Mouse (Mus musculus): ENCODE measurements around the gene Zfp3. TPM values are rescaled to one million over a fixed set of nuclear protein-coding genes. Genes with fewer than 3 reads are reported as not detected.
"Not testable (repeated sequence)": the region's sequence is repeated elsewhere in the genome, so short reads cannot be mapped to it uniquely, and the experiment has no call there.

Zfp3 gene
- total RNA-seq, 2 experiments from 2014 or later = 22.5 to 24.6 TPM

DNA sequence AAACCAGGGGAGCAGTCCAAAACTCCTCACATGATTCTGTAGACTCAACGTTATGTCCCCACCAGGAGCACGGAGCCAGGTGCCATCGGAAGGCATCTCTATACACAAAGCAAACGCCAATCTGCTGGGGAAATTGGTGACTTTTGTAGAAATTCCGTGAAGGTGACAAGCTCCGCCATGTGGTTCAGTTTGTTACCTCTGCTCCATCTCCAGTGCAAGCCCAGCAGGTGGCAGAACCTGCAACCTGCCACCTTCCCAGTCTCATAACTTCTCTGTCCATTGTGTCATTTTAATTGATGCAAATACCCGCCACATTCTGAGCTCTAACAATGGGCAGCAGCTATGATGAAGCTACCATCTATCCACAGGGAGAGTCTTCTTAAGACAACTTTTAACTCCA lies 9.1 kb upstream of the Zfp3 start:
- DNase-seq (ENCODE audit: low spot score in 2 of 2) = no peak

DNA sequence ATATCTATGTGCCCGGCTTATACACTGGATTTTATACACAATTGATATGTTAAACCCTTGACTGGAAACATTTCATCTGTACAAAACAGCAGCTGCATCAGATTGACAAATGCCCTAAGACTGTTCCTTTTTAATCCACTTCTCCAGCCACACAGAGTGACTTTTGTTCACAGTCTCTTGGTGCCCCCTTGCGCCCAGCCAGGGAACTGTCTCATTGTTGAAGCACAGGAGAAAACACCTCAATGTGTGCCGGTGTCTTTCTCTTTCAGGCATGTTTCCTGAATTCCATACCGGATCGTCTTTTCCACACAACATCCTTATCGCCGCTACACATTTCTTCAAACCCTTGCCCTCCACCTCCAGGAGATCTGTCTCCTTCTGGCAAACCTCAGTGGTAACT lies 8.4 kb upstream of the Zfp3 start:
- peak; percentile 52 to 89 for DNase-seq (ENCODE audit: low spot score in 2 of 2)

- not testable (repeated sequence) for DNase-seq (ENCODE audit: low spot score in 2 of 2)
These were observed 3.6 kb upstream of the Zfp3 start for GRCm38 (mm10) chr11:70760446-70760845.

- DNase-seq (ENCODE audit: low spot score in 2 of 2) = no peak
These were observed 1.4 kb upstream of the Zfp3 start for GRCm38 (mm10) chr11:70762641-70763040.

- no peak for DNase-seq (ENCODE audit: low spot score in 2 of 2)
These were observed 450 bp upstream of the Zfp3 start for GRCm38 (mm10) chr11:70763582-70763935.

DNA sequence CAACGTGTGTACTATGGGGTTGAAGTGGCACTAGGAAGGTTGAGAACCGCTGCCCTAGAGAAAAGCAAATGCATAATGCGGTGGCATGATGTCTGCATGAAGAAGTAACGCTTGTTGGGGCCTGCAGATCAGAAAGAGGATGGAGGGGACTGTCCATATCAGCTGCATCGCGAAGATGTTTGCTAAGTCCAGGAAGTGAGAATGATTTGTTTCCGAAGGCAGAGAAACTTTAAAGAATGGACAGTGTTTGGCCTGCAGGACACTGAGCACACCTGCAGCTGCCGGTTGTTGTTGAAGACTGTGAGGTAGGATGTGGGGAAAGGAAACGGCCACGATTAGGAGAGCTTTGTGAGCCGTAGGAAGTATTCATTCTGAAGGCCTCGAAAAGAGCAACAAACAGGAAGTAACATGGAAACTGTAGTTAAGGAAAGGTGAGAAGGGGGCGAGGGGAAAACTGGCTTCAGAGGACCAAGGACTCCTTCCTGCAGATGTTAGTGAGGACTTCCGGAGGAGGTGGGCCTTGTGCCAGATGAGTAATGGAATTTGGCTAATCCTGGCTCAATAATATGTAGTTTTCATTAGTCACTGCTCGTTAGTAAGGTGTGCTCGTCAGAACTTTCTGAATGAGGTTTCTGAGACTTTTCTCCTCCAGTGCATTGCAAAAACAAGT lies 1.9 kb downstream of the Zfp3 start:
- no peak for DNase-seq (ENCODE audit: low spot score in 2 of 2)

DNA sequence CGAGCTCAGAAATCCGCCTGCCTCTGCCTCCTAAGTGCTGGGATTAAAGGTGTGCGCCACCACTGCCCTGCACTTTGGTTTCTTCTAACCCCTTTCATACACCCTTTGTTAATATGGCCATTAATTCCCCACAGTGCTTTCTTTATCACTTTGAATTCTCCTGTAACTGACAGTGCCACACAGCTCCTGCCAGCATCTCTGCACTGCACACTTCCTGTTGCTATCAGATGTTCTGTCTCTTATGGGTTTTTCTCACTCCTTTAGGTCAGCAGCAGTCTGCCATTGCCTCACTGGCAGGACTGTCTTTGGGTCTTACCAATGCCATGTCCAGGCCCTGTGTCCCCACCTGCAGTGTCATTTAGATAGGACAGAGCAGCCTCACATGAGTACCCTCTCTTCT lies 6.8 kb downstream of the Zfp3 start:
- DNase-seq (ENCODE audit: low spot score in 2 of 2) = no peak

- DNase-seq (ENCODE audit: low spot score in 2 of 2) = peak; percentile 54 to 77
These were observed 13.0 kb downstream of the Zfp3 start for GRCm38 (mm10) chr11:70776830-70777571.

DNA sequence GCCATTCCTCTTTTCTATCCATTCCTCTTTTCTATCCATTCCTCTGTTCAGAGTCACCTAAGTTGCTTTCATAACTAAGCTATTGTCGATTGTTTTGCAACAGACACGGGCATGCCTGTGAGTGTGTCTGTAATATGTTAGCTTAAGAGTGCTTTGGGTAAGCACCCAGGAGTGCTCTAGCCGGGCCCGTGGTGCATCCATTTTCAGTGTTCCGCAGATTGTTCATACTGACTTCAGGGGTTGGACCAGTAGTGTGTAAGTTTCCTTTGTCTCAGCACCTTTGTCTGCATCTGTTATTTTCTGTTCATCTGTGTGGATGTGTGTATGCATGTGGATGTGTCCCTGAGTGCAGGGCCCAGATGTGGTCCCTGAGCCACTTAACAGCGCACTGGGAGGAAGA lies 13.6 kb downstream of the Zfp3 start:
- DNase-seq (ENCODE audit: low spot score in 2 of 2) = no peak

- peak in 1 of 2 experiments; percentile 19 for DNase-seq (ENCODE audit: low spot score in 2 of 2)
These were observed 14.0 kb downstream of the Zfp3 start for GRCm38 (mm10) chr11:70778058-70778457.

GRCm38 (mm10) chr11:70785908-70786307 lies 21.9 kb downstream of the Zfp3 start:
- no peak for DNase-seq (ENCODE audit: low spot score in 2 of 2)

GRCm38 (mm10) chr11:70787052-70787451 lies 23.0 kb downstream of the Zfp3 start:
- no peak for DNase-seq (ENCODE audit: low spot score in 2 of 2)

DNA sequence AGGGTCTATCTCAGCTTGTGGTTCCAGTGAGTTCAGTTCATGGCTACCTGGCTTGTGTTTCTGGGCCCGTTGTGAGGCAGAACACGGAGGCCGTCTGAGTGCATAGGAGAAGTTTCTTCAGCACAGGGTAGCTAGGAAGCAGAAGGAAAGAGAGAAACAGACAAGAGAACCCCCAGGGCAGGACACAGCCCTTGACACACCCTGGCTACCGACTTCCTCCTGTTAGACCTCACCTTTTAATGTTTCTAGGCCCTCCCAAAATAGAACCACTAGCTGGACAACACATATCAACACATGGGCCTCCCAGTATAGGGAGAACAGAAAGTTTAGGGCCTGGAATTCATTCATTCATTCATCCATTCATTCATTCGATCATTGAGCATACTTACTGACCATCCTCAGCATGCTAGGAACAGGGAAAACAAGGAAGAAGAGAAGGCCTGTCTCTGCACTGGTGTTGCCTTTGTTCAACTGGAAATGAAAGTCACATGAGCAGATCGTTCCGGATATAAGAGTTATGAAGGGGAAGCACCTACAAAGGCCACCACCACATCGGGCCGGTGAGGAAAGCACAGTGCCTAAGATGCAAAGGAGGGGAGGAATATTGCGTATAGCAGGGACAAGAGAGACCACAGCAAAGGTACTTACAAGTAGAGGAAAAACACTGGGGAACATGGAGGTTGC lies 25.1 kb downstream of the Zfp3 start:
- DNase-seq (ENCODE audit: low spot score in 2 of 2) = no peak

DNA sequence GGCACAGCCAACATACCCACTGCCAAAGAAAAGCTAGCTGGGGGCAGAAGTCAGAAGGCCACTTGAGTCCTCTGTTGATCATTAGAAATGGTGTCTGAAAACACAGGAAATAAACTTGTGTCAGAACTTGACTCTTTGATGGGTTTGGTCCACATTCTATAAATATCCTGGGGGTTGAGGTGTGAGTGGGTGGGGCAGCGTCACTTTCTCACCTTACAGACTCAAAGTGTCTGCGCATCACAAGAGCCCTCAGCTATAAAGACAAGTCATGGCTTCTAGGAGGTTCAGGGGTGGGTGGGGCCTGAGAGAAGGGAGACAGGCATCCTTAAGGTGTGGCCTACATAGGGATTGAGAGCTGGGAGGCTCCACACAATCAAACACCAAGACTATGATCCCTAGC lies 26.4 kb downstream of the Zfp3 start:
- no peak for DNase-seq (ENCODE audit: low spot score in 2 of 2)

GRCm38 (mm10) chr11:70790874-70791551 lies 27.0 kb downstream of the Zfp3 start:
- DNase-seq (ENCODE audit: low spot score in 2 of 2) = no peak

DNA sequence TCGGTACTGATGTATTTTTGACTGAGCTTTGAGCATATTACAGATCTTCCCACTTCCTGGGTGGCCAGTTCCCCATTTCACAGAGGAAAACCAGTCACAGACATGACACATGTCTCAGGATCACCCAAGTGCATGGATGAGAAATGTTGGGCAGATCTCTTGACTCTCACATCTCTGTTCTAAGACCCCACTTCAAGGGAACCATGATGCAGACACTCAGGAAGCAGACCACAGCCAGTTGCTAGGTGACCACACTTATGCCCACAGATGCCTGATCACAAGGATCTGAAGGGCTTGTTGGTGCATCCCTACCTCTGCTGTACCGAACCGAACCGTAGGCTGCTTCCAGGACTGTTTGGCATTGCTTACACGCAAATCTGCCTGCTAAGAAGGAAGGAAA lies 27.7 kb downstream of the Zfp3 start:
- no peak for DNase-seq (ENCODE audit: low spot score in 2 of 2)

- DNase-seq (ENCODE audit: low spot score in 2 of 2) = no peak
These were observed 28.4 kb downstream of the Zfp3 start for GRCm38 (mm10) chr11:70792409-70792808.

GRCm38 (mm10) chr11:70802208-70802864 lies 38.3 kb downstream of the Zfp3 start:
- DNase-seq (ENCODE audit: low spot score in 2 of 2) = no peak

- DNase-seq (ENCODE audit: low spot score in 2 of 2) = no peak
These were observed 38.9 kb downstream of the Zfp3 start for GRCm38 (mm10) chr11:70802865-70803261.

GRCm38 (mm10) chr11:70803711-70804200 lies 39.7 kb downstream of the Zfp3 start:
- no peak for DNase-seq (ENCODE audit: low spot score in 2 of 2)

- no peak for DNase-seq (ENCODE audit: low spot score in 2 of 2)
These were observed 40.4 kb downstream of the Zfp3 start for GRCm38 (mm10) chr11:70804395-70804794.
